Mouse (Mus musculus) neural tube, embryonic 11.5 days (tissue): ENCODE measurements around the gene Larp4b. TPM values are rescaled to one million over a fixed set of nuclear protein-coding genes. Genes with fewer than 3 reads are reported as not detected.

Experiments
- ATAC-seq: fragments of 200-750 bp; cut with Nextera tagmentation; 2 replicates; pipeline ENCODE4 v1.8.0; 2017; ENCODE audit warnings: moderate number of reproducible peaks, mild to moderate bottlenecking, moderate TSS enrichment, moderate library complexity; ENCODE audit not compliant: insufficient read depth, low FRiP score, low TSS enrichment
- DNase-seq: peaks from one replicate; pipeline ENCODE4 v3.0.0-alpha.2; 2015; ENCODE audit warnings: low spot score
- H3K27ac ChIP-seq: fragments of 300-500 bp; sonication (generic); 2 replicates; pipeline ENCODE4 v1.5.1; 2014; ENCODE audit warnings: low read depth, mild to moderate bottlenecking, low read length
- H3K27me3 ChIP-seq: fragments of 300-500 bp; sonication (generic); 2 replicates; pipeline ENCODE4 v1.6.1; 2014; ENCODE audit warnings: mild to moderate bottlenecking, low read length, mixed read lengths; ENCODE audit not compliant: control insufficient read depth, insufficient read depth
- H3K36me3 ChIP-seq: fragments of 300-500 bp; sonication (generic); 2 replicates; pipeline ENCODE4 v1.6.1; 2014; ENCODE audit warnings: mild to moderate bottlenecking, low read length, moderate library complexity, mixed read lengths; ENCODE audit not compliant: control insufficient read depth, insufficient read depth
- H3K4me1 ChIP-seq: fragments of 300-500 bp; sonication (generic); 2 replicates; pipeline ENCODE4 v1.6.1; 2014; ENCODE audit warnings: low read length, mixed read lengths; ENCODE audit not compliant: control insufficient read depth, insufficient read depth
- H3K4me2 ChIP-seq: fragments of 300-500 bp; sonication (generic); 2 replicates; pipeline ENCODE4 v1.6.1; 2014; ENCODE audit warnings: low read depth, mild to moderate bottlenecking, moderate library complexity
- H3K4me3 ChIP-seq: fragments of 300-500 bp; sonication (generic); 2 replicates; pipeline ENCODE4 v1.5.1; 2014; ENCODE audit warnings: low read depth, low read length
- H3K9ac ChIP-seq: fragments of 300-500 bp; sonication (generic); 2 replicates; pipeline ENCODE4 v1.6.1; 2014; ENCODE audit warnings: mild to moderate bottlenecking, low read length
- H3K9me3 ChIP-seq: fragments of 300-500 bp; sonication (generic); 2 replicates; pipeline ENCODE4 v1.6.1; 2016; ENCODE audit warnings: low read length; ENCODE audit not compliant: control insufficient read depth
- WGBS: fragments of 180-500 bp; shearing (Covaris S2); extraction: QIAGEN DNeasy Blood & Tissue Kit; methylation state at CpG from one replicate; pipeline ENCODE4 v1.1.7; 2014; 5-methylcytosine and 5-hydroxymethylcytosine counted together
- polyA plus RNA-seq: library from polyadenylated mRNA; unstranded; fragments of >200 nt; fragmentation: Nextera tagmentation; extraction: Ambion mirVana; gene quantifications from 2 replicates; pipeline ENCODE4 v1.2.1, GENCODE M21; 2014

Gene Larp4b
- polyA plus RNA-seq, 1 experiment from 2014 or later, result 39.3 TPM

DNA sequence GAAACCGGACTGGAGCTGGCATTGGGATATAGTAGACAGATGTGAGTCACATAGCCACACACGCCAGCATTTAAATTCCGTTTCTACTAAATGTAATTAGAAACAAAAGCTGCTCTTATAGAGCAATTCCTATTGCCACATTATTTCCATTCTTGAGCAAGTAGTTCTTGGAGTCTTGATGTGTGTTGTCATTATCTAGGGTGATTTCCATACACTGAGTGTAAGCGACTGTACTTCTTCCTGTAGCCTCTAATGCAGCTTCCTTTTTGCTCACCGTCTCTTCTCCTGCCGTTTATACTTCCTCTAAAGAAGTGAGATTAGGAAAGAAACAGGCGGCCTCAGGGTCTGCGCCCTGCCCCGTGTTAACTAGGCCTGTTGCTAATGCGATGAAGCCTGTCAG lies 65.6 kb downstream of the Larp4b start:
- Histone ChIP-seq H3K27ac (no peak overlapping the region), H3K27me3 (no peaks in the 10 kb centered on the region), H3K9ac (no peak overlapping the region), H3K4me1 (no peaks in the 10 kb centered on the region), H3K4me2 (no peak overlapping the region), H3K4me3 (no peak overlapping the region), H3K36me3 (peaks cover 10% of the 10 kb centered on the region), H3K9me3 (no peaks in the 10 kb centered on the region)
- WGBS, result 94% methylated on average over 10 of the region's 10 CpGs
- ATAC-seq, result no peak
- DNase-seq, result no peak

- Histone ChIP-seq H3K9me3 (no peaks in the 10 kb centered on the region), H3K27ac (no peak overlapping the region), H3K4me3 (no peak overlapping the region), H3K4me1 (no peaks in the 10 kb centered on the region), H3K27me3 (no peaks in the 10 kb centered on the region), H3K4me2 (no peak overlapping the region), H3K36me3 (peaks cover 14% of the 10 kb centered on the region), H3K9ac (no peak overlapping the region)
- ATAC-seq (no peak), DNase-seq (no peak)
- 95% methylated on average over 4 of the region's 4 CpGs for WGBS
Observed at GRCm38 (mm10) chr13:9162888-9163287, 69.2 kb downstream of the Larp4b start.

- 89% methylated on average over 3 of the region's 3 CpGs for WGBS
- no peak for ATAC-seq
Observed at GRCm38 (mm10) chr13:9167842-9168241, 74.2 kb downstream of the Larp4b start.

DNA sequence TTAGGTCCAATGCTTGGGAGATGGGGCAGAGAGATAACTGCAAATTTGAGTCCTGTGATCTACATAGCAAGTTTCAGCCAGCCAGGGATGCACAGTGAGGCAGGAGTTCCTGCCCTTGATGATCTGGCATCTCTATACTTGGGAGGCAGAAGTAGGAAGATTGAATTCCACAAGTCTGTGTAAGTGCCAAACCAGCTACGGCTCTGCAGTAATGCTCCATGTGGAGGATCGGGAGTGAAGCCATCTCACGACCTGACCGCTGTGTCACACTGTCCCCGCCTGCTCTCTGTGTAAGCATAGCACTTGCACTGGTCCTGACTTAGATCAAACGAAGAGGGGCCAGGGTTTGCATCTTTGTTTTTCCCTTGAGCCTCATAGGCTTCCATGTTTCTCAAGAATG lies 75.9 kb downstream of the Larp4b start:
- Histone ChIP-seq H3K36me3 (peaks cover 10% of the 10 kb centered on the region), H3K4me3 (no peak overlapping the region), H3K4me2 (no peak overlapping the region), H3K9me3 (no peaks in the 10 kb centered on the region), H3K4me1 (no peaks in the 10 kb centered on the region), H3K27ac (no peak overlapping the region), H3K27me3 (no peaks in the 10 kb centered on the region), H3K9ac (no peak overlapping the region)
- DNase-seq (no peak), ATAC-seq (no peak)
- 62% methylated on average over 6 of the region's 6 CpGs for WGBS

More at GRCm38 (mm10) chr13:9167842-9168241, 74.2 kb downstream of the Larp4b start:
- H3K4me3 ChIP-seq, result no peak overlapping the region
- no peaks in the 10 kb centered on the region for H3K4me1 ChIP-seq
- H3K9me3 ChIP-seq, result no peaks in the 10 kb centered on the region
- no peak overlapping the region for H3K27ac ChIP-seq
- H3K27me3 ChIP-seq, result no peaks in the 10 kb centered on the region
- peaks cover 10% of the 10 kb centered on the region for H3K36me3 ChIP-seq
- H3K9ac ChIP-seq, result no peak overlapping the region
- H3K4me2 ChIP-seq, result no peak overlapping the region
- no peak for DNase-seq

GRCm38 (mm10) chr13:9170726-9171125 lies 77.0 kb downstream of the Larp4b start:
- Histone ChIP-seq H3K9me3 (no peaks in the 10 kb centered on the region), H3K9ac (no peak overlapping the region), H3K27ac (no peak overlapping the region), H3K27me3 (no peaks in the 10 kb centered on the region), H3K4me2 (no peak overlapping the region), H3K4me3 (no peak overlapping the region), H3K4me1 (no peaks in the 10 kb centered on the region), H3K36me3 (peaks cover 10% of the 10 kb centered on the region)
- ATAC-seq (no peak), DNase-seq (no peak)
- 79% methylated on average over 16 of the region's 16 CpGs for WGBS

GRCm38 (mm10) chr13:9173414-9173813 lies 79.7 kb downstream of the Larp4b start:
- no peaks in the 10 kb centered on the region for H3K27me3 ChIP-seq
- DNase-seq (no peak), ATAC-seq (no peak)
- 89% methylated on average over 3 of the region's 3 CpGs for whole genome bisulfite sequencing
- H3K9ac ChIP-seq, result no peak overlapping the region
- no peak overlapping the region for H3K27ac ChIP-seq
- no peaks in the 10 kb centered on the region for H3K4me1 ChIP-seq
- H3K4me2 ChIP-seq, result no peak overlapping the region
- no peak overlapping the region for H3K4me3 ChIP-seq
- peaks cover 5% of the 10 kb centered on the region; the same call in 1 of the 2 replicates for H3K36me3 ChIP-seq
- no peaks in the 10 kb centered on the region for H3K9me3 ChIP-seq

- no peaks in the 10 kb centered on the region for H3K4me1 ChIP-seq
- H3K4me2 ChIP-seq, result no peak overlapping the region
- no peak for ATAC-seq
- no peak overlapping the region for H3K27ac ChIP-seq
- no peak overlapping the region for H3K9ac ChIP-seq
- no peaks in the 10 kb centered on the region for H3K27me3 ChIP-seq
- WGBS, result 95% methylated on average over 5 of the region's 5 CpGs
- no peak overlapping the region for H3K4me3 ChIP-seq
- no peaks in the 10 kb centered on the region for H3K9me3 ChIP-seq
- DNase-seq, result no peak
- H3K36me3 ChIP-seq, result peaks cover 3% of the 10 kb centered on the region; the same call in 1 of the 2 replicates
Observed at GRCm38 (mm10) chr13:9175171-9175570, 81.5 kb downstream of the Larp4b start.

GRCm38 (mm10) chr13:9178270-9178669 lies 84.6 kb downstream of the Larp4b start:
- H3K4me1 ChIP-seq, result no peaks in the 10 kb centered on the region
- DNase-seq, result no peak
- no peaks in the 10 kb centered on the region for H3K9me3 ChIP-seq
- no peak overlapping the region for H3K4me3 ChIP-seq
- no peak overlapping the region for H3K27ac ChIP-seq
- 92% methylated on average over 4 of the region's 4 CpGs for WGBS
- no peak overlapping the region for H3K9ac ChIP-seq
- ATAC-seq, result no peak
- no peaks in the 10 kb centered on the region for H3K36me3 ChIP-seq
- no peaks in the 10 kb centered on the region for H3K27me3 ChIP-seq
- no peak overlapping the region for H3K4me2 ChIP-seq

GRCm38 (mm10) chr13:9178718-9179117 lies 85.0 kb downstream of the Larp4b start:
- no peaks in the 10 kb centered on the region for H3K36me3 ChIP-seq
- no peak for ATAC-seq
- 72% methylated on average over 3 of the region's 3 CpGs for WGBS
- no peak overlapping the region for H3K4me3 ChIP-seq
- H3K27ac ChIP-seq, result no peak overlapping the region
- no peaks in the 10 kb centered on the region for H3K4me1 ChIP-seq
- DNase-seq, result no peak
- no peaks in the 10 kb centered on the region for H3K27me3 ChIP-seq
- H3K9ac ChIP-seq, result no peak overlapping the region
- H3K9me3 ChIP-seq, result no peaks in the 10 kb centered on the region
- no peak overlapping the region for H3K4me2 ChIP-seq
